Mouse (Mus musculus) megakaryocyte progenitor cell, adult 5-6 weeks (primary cell): ENCODE results near the gene Psmb2. TPM values are rescaled to one million over a fixed set of nuclear protein-coding genes. Genes with fewer than 3 reads are reported as not detected.
A peak's percentile ranks its signal among the peaks of the same experiment; 100 is the strongest.

ENCODE experiments used
- ATAC-seq: replicated peaks from 2 replicates; pipeline ENCODE4 v1.8.0; 2016; ENCODE audit warnings: mild to moderate bottlenecking, moderate TSS enrichment, inconsistent platforms; ENCODE audit not compliant: poor library complexity
- total RNA-seq, 2 experiments: library from RNA; stranded (forward) in 1 of 2; stranded (reverse) in 1 of 2; fragments of 157-497, 149-512 nt in 1 of 2; fragments of 200-1000 nt in 1 of 2; gene quantifications; 2 replicates each; pipeline versions ENCODE4 v1.2.3 to v1.2.4; 2015 to 2017

Psmb2 gene
- total RNA-seq (2015) (240 and 298 TPM in 2 replicates), total RNA-seq (2017) (112 and 159 TPM in 2 replicates)

GRCm38 (mm10) chr4:126677054-126678003 lies at the start of gene Psmb2:
Gene Psmb2, plus strand, starts transcription at chr4:126677630.
- ATAC-seq: peak; percentile 96

DNA sequence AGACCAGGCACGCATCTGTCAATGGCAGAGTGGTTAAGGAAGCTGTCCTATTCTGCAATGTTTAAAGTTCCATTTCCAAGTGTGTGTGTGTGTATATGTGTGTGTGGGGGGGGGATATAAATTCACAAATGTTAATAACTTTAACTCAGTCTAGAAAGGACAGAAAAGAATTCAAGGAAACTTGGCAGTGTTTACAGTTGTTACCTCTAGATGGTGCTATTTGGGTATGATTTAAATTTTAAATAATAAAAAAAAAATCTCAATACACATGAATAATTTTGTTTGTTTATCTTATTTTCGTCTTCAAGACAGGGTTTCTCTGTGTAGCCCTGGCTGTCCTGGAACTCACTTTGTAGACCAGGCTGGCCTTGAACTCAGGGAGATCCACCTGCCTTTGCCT lies 45.5 kb upstream of the Psmb2 start:
- ATAC-seq: no peak

DNA sequence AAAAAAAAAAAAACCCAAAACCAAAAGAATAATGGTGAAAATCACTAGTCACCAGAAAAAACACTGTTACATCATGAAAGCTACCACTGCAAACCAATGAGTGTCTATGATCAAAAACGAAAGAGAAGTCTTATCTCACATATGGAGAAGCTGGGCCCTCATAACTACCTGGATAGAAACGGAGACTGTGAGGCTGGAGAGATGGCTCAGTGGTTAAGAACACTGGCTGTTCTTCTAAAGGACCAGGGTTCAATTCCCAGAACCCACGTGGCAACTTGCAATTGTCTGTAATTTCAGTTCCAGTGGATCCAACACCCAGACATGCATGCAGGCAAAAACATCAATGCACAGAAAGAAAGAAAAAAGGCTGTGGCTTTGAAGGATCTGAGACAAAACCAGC lies 44.8 kb upstream of the Psmb2 start:
- ATAC-seq: no peak

GRCm38 (mm10) chr4:126636330-126636729 lies 41.1 kb upstream of the Psmb2 start:
- ATAC-seq: no peak

GRCm38 (mm10) chr4:126637446-126637845 lies 40.0 kb upstream of the Psmb2 start:
- ATAC-seq: no peak

- no peak for ATAC-seq
These were observed 38.1 kb upstream of the Psmb2 start for GRCm38 (mm10) chr4:126639339-126639738.

GRCm38 (mm10) chr4:126641901-126642300 lies 35.5 kb upstream of the Psmb2 start:
- ATAC-seq: no peak

DNA sequence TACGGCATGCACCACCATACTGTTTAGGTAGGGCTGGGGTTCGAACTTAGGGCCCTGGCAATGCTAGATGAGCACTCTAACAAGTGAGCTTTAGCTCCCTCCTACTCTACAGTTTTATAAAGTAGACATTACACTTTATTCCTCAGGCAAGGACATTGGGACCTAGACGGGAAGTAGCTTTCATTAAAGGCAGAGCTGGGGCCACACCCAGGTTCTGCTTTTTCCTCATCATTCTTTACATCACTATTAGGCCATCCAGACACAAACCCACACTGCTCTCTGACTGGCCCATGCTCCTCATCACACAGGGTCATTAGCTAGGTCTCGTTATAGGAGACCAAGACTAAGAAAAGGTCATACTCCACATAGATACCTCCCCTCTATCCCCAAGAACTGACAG lies 33.6 kb upstream of the Psmb2 start:
- ATAC-seq: 0 out of 2 replicates have a peak, but pooled peaks have one; percentile 34

DNA sequence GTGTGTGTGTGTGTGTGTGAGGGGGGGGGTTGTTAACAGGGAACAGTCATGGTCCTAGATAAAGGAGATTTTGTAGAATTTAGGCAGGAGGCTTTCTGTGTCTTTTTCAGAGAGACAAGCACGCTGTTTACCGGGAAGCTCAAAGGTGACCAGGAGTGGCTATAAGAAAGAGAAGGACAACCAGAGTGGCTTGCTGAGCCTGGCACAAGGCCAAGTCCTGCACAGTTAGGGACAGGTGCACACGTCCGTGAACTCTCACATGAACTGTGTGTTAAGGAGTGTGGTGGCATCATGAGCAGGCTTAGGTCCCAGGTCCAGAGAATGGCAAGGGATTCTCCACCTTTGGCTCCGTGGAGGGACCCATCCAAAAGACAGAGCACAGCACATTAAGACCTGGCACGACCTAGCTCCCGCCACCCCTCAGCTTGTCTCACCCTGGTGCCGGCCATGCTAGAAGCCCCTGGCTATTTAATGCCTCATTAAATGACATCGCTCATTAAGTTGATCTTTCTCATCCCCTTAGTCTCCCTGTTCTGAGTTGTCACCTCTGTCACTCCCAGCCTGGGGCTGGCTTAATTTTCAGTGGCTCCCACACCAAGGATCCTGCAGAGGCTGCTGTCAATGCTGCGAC lies 33.0 kb upstream of the Psmb2 start:
- no peak for ATAC-seq

- no peak for ATAC-seq
These were observed 29.2 kb upstream of the Psmb2 start for GRCm38 (mm10) chr4:126647996-126648910.

DNA sequence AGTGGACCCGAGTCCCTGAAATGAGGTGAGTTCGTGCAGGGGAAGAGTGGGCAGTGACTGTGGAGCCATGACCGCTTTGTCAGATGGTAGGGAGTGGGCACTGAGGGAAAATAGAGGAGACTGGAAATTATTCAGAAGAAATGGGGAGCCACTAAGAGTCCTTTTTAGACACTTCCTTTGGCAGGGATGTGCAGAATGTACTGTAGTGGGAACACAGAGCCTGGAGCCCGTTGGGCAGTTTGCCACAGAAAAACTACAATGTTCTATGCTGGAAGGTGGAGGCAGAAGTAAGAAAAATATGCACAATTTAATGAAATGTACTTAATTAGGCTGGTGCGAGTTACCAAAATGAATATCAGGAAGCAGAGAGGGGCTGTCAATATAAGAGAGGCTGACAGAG lies 24.3 kb upstream of the Psmb2 start:
- ATAC-seq: no peak

GRCm38 (mm10) chr4:126655356-126655755 lies 22.1 kb upstream of the Psmb2 start:
- peak; percentile 75 for ATAC-seq

DNA sequence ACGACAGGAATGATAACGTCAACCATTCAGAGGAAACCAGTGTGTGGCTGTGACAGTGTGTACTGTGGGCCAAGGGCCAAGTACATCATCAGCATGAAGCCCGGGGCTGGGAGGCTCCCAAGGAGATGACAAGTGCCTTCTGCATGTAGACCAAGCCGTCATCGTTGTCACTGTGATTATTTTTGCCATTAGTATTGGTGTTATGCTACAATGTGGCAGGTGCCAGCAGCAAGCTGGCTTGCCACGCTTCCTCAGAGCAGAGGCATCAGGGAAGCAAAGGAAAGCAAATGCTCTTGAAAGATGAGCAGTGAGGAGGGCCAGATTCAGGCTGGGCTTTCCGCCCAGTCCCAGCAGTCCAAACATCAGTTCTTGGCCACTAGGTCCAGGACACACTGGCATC lies 16.2 kb upstream of the Psmb2 start:
- ATAC-seq: no peak

GRCm38 (mm10) chr4:126667075-126667474 lies 10.4 kb upstream of the Psmb2 start:
- ATAC-seq: 0 out of 2 replicates have a peak, but pooled peaks have one; percentile 37

GRCm38 (mm10) chr4:126682298-126682697 lies 4.9 kb downstream of the Psmb2 start:
- peak; percentile 62 for ATAC-seq

- ATAC-seq: no peak
These were observed 5.7 kb downstream of the Psmb2 start for GRCm38 (mm10) chr4:126683084-126683483.

- ATAC-seq: no peak
These were observed 12.0 kb downstream of the Psmb2 start for GRCm38 (mm10) chr4:126689457-126689856.

DNA sequence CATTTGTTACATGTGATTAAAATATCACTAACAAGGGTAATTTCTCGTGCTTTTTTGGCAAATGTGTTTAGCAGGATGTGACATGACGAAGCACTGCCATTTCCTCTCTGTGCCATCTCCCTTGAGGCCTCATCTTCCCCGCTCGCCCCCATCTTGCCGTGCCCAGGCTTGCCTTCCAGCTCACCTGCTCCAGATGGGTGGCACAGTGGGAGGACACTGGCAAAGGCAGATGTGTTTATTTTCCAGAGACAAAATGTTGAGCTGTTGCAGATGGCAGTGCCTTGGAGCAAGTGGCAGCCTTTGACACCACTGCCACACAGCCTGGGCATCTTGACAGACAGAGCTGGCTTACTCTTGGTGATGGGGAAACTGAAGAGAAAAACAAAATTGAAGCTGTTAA lies 15.6 kb downstream of the Psmb2 start:
- ATAC-seq: no peak

- no peak for ATAC-seq
These were observed 19.5 kb downstream of the Psmb2 start for GRCm38 (mm10) chr4:126696908-126697307.

DNA sequence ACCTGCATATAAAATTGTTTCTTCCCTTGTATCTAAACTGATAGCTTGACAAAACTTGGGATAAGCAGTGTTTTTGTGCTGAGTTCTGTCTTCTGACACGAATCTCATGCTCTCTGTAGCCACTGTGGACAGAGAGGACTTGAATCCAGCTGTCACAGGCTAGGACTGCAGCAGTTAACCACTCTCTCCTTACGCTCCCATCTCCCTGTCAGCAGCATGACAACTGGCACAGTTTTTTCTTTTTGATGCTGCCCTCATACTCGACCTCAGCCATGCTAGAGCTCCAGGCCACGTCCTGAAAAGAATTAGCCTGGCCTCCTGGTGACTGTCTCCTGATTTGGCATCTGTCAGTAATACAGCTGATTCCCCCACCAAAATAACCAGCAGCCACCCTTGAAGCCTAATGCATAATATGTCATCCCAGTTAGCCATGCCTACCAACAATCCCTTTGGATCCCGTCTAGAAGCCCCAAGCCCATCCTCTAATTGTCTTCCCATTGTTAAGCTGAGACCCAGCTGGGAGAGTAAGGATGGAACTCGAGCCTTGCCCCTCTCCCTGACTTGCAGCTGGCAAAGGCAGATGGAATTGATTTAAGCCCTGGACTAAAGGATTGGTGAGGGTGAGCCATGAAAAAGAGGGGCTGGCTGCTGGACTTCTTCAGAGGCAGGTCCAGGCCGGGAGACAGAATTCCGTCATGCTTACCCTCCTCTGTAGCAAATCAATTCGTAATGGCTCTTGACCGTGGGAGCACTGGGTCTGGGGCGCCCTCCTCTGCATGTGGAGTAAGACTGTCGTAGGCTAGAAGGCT lies 29.4 kb downstream of the Psmb2 start:
- no peak for ATAC-seq
